Mouse (Mus musculus) embryo, embryonic 10 days (tissue): Measurements from ENCODE around the gene Dnajb7.

Experiments
- DNase-seq: peaks from one replicate; pipeline ENCODE4 v3.0.0-alpha.2; 2015; ENCODE audit warnings: low spot score

Dnajb7 gene

GRCm38 (mm10) chr15:81408199-81408598, at the start of gene Dnajb7:
Gene Dnajb7 (minus strand): TSS chr15:81408299.
- DNase-seq: no peak

GRCm38 (mm10) chr15:81448463-81448862, 40.4 kb upstream of the Dnajb7 start:
- peak; percentile 84 for DNase-seq

- DNase-seq: no peak
Measured at GRCm38 (mm10) chr15:81439236-81439635, 31.1 kb upstream of the Dnajb7 start.

- no peak for DNase-seq
Measured at GRCm38 (mm10) chr15:81438345-81438744, 30.2 kb upstream of the Dnajb7 start.

- no peak for DNase-seq
Measured at GRCm38 (mm10) chr15:81431195-81431594, 23.1 kb upstream of the Dnajb7 start.

- DNase-seq: no peak
Measured at GRCm38 (mm10) chr15:81427947-81428346, 19.8 kb upstream of the Dnajb7 start.

- no peak for DNase-seq
Measured at GRCm38 (mm10) chr15:81425311-81425710, 17.2 kb upstream of the Dnajb7 start.

- no peak for DNase-seq
Measured at GRCm38 (mm10) chr15:81422156-81422681, 14.1 kb upstream of the Dnajb7 start.

GRCm38 (mm10) chr15:81421454-81421853, 13.4 kb upstream of the Dnajb7 start:
- DNase-seq: no peak

- DNase-seq: no peak
Measured at GRCm38 (mm10) chr15:81418065-81418464, 10.0 kb upstream of the Dnajb7 start.

GRCm38 (mm10) chr15:81416763-81417310, 8.7 kb upstream of the Dnajb7 start:
- peak; percentile 86 for DNase-seq

GRCm38 (mm10) chr15:81405008-81405407, 3.1 kb downstream of the Dnajb7 start:
- no peak for DNase-seq

GRCm38 (mm10) chr15:81399638-81400315, 8.3 kb downstream of the Dnajb7 start, which contains the start of the genes St13 and Xpnpep3:
Gene St13 (minus strand): TSS chr15:81400077.
Gene Xpnpep3 (plus strand): TSS chr15:81400138.
- DNase-seq: peak; percentile 95

GRCm38 (mm10) chr15:81399297-81399637, 8.8 kb downstream of the Dnajb7 start:
- no peak for DNase-seq

GRCm38 (mm10) chr15:81398189-81398588, 9.9 kb downstream of the Dnajb7 start:
- DNase-seq: no peak

- no peak for DNase-seq
Measured at GRCm38 (mm10) chr15:81394211-81394915, 13.7 kb downstream of the Dnajb7 start.

- no peak for DNase-seq
Measured at GRCm38 (mm10) chr15:81392997-81393396, 15.1 kb downstream of the Dnajb7 start.

GRCm38 (mm10) chr15:81386327-81386726, 21.8 kb downstream of the Dnajb7 start:
- no peak for DNase-seq

GRCm38 (mm10) chr15:81378845-81379244, 29.3 kb downstream of the Dnajb7 start:
- no peak for DNase-seq

GRCm38 (mm10) chr15:81374621-81375020, 33.5 kb downstream of the Dnajb7 start:
- DNase-seq: no peak

GRCm38 (mm10) chr15:81370356-81370755, 37.7 kb downstream of the Dnajb7 start:
- DNase-seq: no peak

- no peak for DNase-seq
Measured at GRCm38 (mm10) chr15:81368601-81369000, 39.5 kb downstream of the Dnajb7 start.

- no peak for DNase-seq
Measured at GRCm38 (mm10) chr15:81366241-81366640, 41.9 kb downstream of the Dnajb7 start.
